Mouse (Mus musculus) adrenal gland, adult (tissue): Measurements from ENCODE around the gene Adgre5.

Experiments used
- DNase-seq, 2 experiments: peaks; one replicate each; pipeline ENCODE4 v3.0.0; 2022 to 2023; ENCODE audit warnings: low spot score in 1 of 2; ENCODE audit not compliant: inconsistent age in 2 of 2

Gene Adgre5

GRCm38 (mm10) chr8:83724697-83725482 is 16.2 kb downstream of the Adgre5 start:
- peak; percentile 95 to 97 for DNase-seq

- peak; percentile 37 to 51 for DNase-seq
These were observed 17.6 kb downstream of the Adgre5 start for GRCm38 (mm10) chr8:83723447-83724083.

GRCm38 (mm10) chr8:83722631-83723030 is 18.5 kb downstream of the Adgre5 start:
- peak in 1 of 2 experiments; percentile 45 for DNase-seq

- DNase-seq, result peak; percentile 67 to 78
These were observed 19.6 kb downstream of the Adgre5 start for GRCm38 (mm10) chr8:83721405-83722025.

GRCm38 (mm10) chr8:83719693-83720092 is 21.4 kb downstream of the Adgre5 start:
- no peak for DNase-seq

- no peak for DNase-seq
These were observed 22.1 kb downstream of the Adgre5 start for GRCm38 (mm10) chr8:83719048-83719447.

- DNase-seq, result no peak
These were observed 24.6 kb downstream of the Adgre5 start for GRCm38 (mm10) chr8:83716563-83716962.

GRCm38 (mm10) chr8:83715771-83716170 is 25.4 kb downstream of the Adgre5 start:
- peak in 1 of 2 experiments; percentile 46 for DNase-seq

- DNase-seq, result peak; percentile 98 to 99
These were observed 26.0 kb downstream of the Adgre5 start, which contains the start of gene Ddx39 for GRCm38 (mm10) chr8:83715031-83715690. Gene Ddx39 (plus strand): TSS chr8:83715177.

GRCm38 (mm10) chr8:83714676-83715030 is 26.5 kb downstream of the Adgre5 start:
- no peak for DNase-seq

- DNase-seq, result no peak
These were observed 33.6 kb downstream of the Adgre5 start for GRCm38 (mm10) chr8:83707554-83707953.

GRCm38 (mm10) chr8:83706411-83706810 is 34.7 kb downstream of the Adgre5 start:
- DNase-seq, result no peak

GRCm38 (mm10) chr8:83703426-83703825 is 37.7 kb downstream of the Adgre5 start:
- no peak for DNase-seq

GRCm38 (mm10) chr8:83700423-83701085 is 40.6 kb downstream of the Adgre5 start:
- DNase-seq, result peak in 1 of 2 experiments; percentile 51

GRCm38 (mm10) chr8:83699566-83699965 is 41.6 kb downstream of the Adgre5 start:
- no peak for DNase-seq

- peak; percentile 89 to 95 for DNase-seq
These were observed 42.3 kb downstream of the Adgre5 start, which contains the start of gene Pkn1 for GRCm38 (mm10) chr8:83698661-83699453. Gene Pkn1 (minus strand): TSS chr8:83699179.

GRCm38 (mm10) chr8:83698291-83698660 is 42.9 kb downstream of the Adgre5 start:
- DNase-seq, result peak; percentile 59 to 84

GRCm38 (mm10) chr8:83697374-83698220 is 43.5 kb downstream of the Adgre5 start:
- peak; percentile 90 to 95 for DNase-seq
